Mouse (Mus musculus) kidney, embryonic 15.5 days (tissue): ENCODE measurements around the gene Map10. TPM values are rescaled to one million over a fixed set of nuclear protein-coding genes. Genes with fewer than 3 reads are reported as not detected.

Experiments used
- ATAC-seq: fragments of 200-750 bp; cut with Nextera tagmentation; replicated peaks from 2 replicates; pipeline ENCODE4 v1.8.0; 2017; ENCODE audit warnings: moderate TSS enrichment; ENCODE audit not compliant: low FRiP score
- H3K27ac ChIP-seq: fragments of 300-500 bp; sonication (generic); 2 replicates; pipeline ENCODE4 v1.5.1; 2015; ENCODE audit warnings: mild to moderate bottlenecking, inconsistent platforms
- H3K27me3 ChIP-seq: fragments of 300-500 bp; sonication (generic); 2 replicates; pipeline ENCODE4 v1.6.1; 2015; ENCODE audit warnings: inconsistent platforms
- H3K36me3 ChIP-seq: fragments of 300-500 bp; sonication (generic); 2 replicates; pipeline ENCODE4 v1.6.1; 2015; ENCODE audit warnings: inconsistent platforms
- H3K4me1 ChIP-seq: fragments of 300-500 bp; sonication (generic); 2 replicates; pipeline ENCODE4 v1.6.1; 2015; ENCODE audit warnings: inconsistent platforms
- H3K4me2 ChIP-seq: fragments of 300-500 bp; sonication (generic); 2 replicates; pipeline ENCODE4 v1.6.1; 2015; ENCODE audit warnings: moderate library complexity, mild to moderate bottlenecking, inconsistent platforms
- H3K4me3 ChIP-seq: fragments of 300-500 bp; sonication (generic); replicated peaks from 2 replicates; pipeline ENCODE4 v1.5.1; 2015; ENCODE audit warnings: mild to moderate bottlenecking, inconsistent platforms
- H3K9ac ChIP-seq: fragments of 300-500 bp; sonication (generic); 2 replicates; pipeline ENCODE4 v1.6.1; 2015; ENCODE audit warnings: mild to moderate bottlenecking, inconsistent platforms
- H3K9me3 ChIP-seq: fragments of 300-500 bp; sonication (generic); replicated peaks from 2 replicates; pipeline ENCODE4 v1.6.1; 2016; ENCODE audit warnings: inconsistent platforms
- WGBS: fragments of 180-500 bp; shearing (Covaris S2); methylation state at CpG from one replicate; pipeline ENCODE4 v1.1.7; 2015; ENCODE audit warnings: mixed read lengths; 5-methylcytosine and 5-hydroxymethylcytosine counted together
- polyA plus RNA-seq: library from polyadenylated mRNA; unstranded; fragments of >200 nt; fragmentation: Nextera tagmentation; extraction: Ambion mirVana; gene quantifications from 2 replicates; pipeline ENCODE4 v1.2.1, GENCODE M21; 2015

The Map10 gene
- polyA plus RNA-seq, 1 experiment from 2014 or later, result 7.1 TPM

- no peaks in the 10 kb centered on the region for H3K36me3 ChIP-seq
- H3K4me2 ChIP-seq, result no peak overlapping the region
- no peak overlapping the region for H3K9ac ChIP-seq
- no peak overlapping the region for H3K4me3 ChIP-seq
- no peaks in the 10 kb centered on the region for H3K27me3 ChIP-seq
- no peak for ATAC-seq
- 82% methylated on average over 6 of the region's 6 CpGs for WGBS
- peaks cover 6% of the 10 kb centered on the region for H3K4me1 ChIP-seq
- H3K27ac ChIP-seq, result no peak overlapping the region
- no peaks in the 10 kb centered on the region for H3K9me3 ChIP-seq
Observed at GRCm38 (mm10) chr8:125695951-125696350, 26.3 kb downstream of the Map10 start.

DNA sequence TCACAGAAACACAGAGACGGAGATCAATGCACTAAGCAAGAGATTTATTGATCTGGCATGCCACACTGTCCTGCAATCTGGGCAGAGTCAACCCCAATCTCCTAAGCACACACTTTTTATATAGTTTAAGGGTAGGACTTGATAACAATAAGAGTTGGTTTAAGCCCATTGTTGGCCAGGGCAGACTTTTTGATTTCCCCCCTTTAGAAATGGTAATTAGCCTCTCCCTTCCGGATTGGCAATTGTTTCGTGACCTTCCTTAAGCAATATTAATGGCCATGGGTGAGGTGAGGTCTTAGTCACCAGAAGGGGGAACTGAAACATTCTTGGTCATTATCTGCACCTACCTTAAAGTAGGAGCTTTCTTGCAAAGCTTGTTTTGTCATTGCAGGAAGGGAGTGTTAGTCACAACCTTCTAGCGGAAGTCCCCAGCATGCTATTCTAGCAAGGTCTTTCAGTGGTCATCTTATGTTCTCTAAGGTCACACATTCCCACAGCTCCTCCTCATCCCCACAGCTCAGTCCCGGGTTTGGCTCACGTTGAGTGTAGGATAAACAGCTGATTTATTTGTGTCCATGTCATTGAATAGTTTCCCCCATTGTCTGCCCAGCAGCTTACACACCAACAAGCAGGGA is 29.9 kb downstream of the Map10 start:
- H3K36me3 ChIP-seq, result no peaks in the 10 kb centered on the region
- no peaks in the 10 kb centered on the region for H3K9me3 ChIP-seq
- no peak for ATAC-seq
- H3K4me2 ChIP-seq, result no peak overlapping the region
- no peak overlapping the region for H3K9ac ChIP-seq
- no peak overlapping the region for H3K4me3 ChIP-seq
- no peak overlapping the region for H3K27ac ChIP-seq
- H3K27me3 ChIP-seq, result no peaks in the 10 kb centered on the region
- peaks cover 13% of the 10 kb centered on the region for H3K4me1 ChIP-seq
- WGBS, result 76% methylated on average over 6 of the region's 6 CpGs

GRCm38 (mm10) chr8:125700407-125700806 is 30.8 kb downstream of the Map10 start:
- Histone ChIP-seq H3K27ac (no peak overlapping the region), H3K4me3 (no peak overlapping the region), H3K27me3 (no peaks in the 10 kb centered on the region), H3K36me3 (no peaks in the 10 kb centered on the region), H3K9me3 (no peaks in the 10 kb centered on the region), H3K4me1 (peaks cover 13% of the 10 kb centered on the region), H3K9ac (no peak overlapping the region), H3K4me2 (no peak overlapping the region)
- no peak for ATAC-seq
- 71% methylated on average over 7 of the region's 7 CpGs for WGBS

- H3K4me1 ChIP-seq, result peaks cover 13% of the 10 kb centered on the region
- H3K4me3 ChIP-seq, result no peak overlapping the region
- no peak overlapping the region for H3K27ac ChIP-seq
- WGBS, result 44% methylated on average over 15 of the region's 15 CpGs
- ATAC-seq, result 0 out of 2 replicates have a peak, but pooled peaks have one; percentile 36
- no peaks in the 10 kb centered on the region for H3K9me3 ChIP-seq
- no peak overlapping the region for H3K9ac ChIP-seq
- no peaks in the 10 kb centered on the region for H3K27me3 ChIP-seq
- H3K4me2 ChIP-seq, result no peak overlapping the region
- no peaks in the 10 kb centered on the region for H3K36me3 ChIP-seq
Observed at GRCm38 (mm10) chr8:125702868-125703473, 33.4 kb downstream of the Map10 start.

GRCm38 (mm10) chr8:125704434-125704833 is 34.8 kb downstream of the Map10 start:
- H3K4me2 ChIP-seq, result no peak overlapping the region
- no peaks in the 10 kb centered on the region for H3K27me3 ChIP-seq
- no peaks in the 10 kb centered on the region for H3K9me3 ChIP-seq
- H3K9ac ChIP-seq, result no peak overlapping the region
- 91% methylated on average over 6 of the region's 6 CpGs for WGBS
- no peak overlapping the region for H3K4me3 ChIP-seq
- peaks cover 13% of the 10 kb centered on the region for H3K4me1 ChIP-seq
- H3K27ac ChIP-seq, result no peak overlapping the region
- H3K36me3 ChIP-seq, result no peaks in the 10 kb centered on the region
- no peak for ATAC-seq

DNA sequence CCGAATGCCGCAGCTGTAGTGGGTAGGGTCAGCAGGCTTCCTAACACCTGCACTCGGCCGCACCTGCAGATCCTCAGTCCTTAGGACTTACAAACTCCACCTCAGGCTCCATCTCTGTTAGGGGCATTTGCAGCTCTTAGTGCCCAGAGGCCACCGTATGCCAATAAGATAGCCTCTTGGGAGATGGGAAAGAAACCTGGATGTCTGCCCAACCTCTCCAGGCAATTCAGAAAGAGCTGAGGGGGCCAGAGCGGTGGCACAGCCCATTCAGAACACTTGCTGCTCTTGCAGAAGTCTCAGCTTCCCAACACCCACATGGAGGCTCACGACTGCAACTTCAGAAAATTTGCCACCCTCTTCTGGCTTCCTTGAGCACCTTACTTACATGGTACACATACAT is 36.2 kb downstream of the Map10 start:
- WGBS, result 94% methylated on average over 7 of the region's 7 CpGs
- H3K4me1 ChIP-seq, result peaks cover 13% of the 10 kb centered on the region

GRCm38 (mm10) chr8:125709171-125709570 is 39.6 kb downstream of the Map10 start:
- Histone ChIP-seq H3K27ac (no peak overlapping the region), H3K9ac (no peak overlapping the region), H3K27me3 (no peaks in the 10 kb centered on the region), H3K4me1 (no peaks in the 10 kb centered on the region), H3K4me2 (no peak overlapping the region), H3K9me3 (no peaks in the 10 kb centered on the region), H3K4me3 (no peak overlapping the region), H3K36me3 (no peaks in the 10 kb centered on the region)
- no peak for ATAC-seq
- 79% methylated on average over 5 of the region's 5 CpGs for WGBS

More for the DNA sequence above, 36.2 kb downstream of the Map10 start:
- Histone ChIP-seq H3K27me3 (no peaks in the 10 kb centered on the region), H3K27ac (no peak overlapping the region), H3K4me3 (no peak overlapping the region), H3K9ac (no peak overlapping the region), H3K36me3 (no peaks in the 10 kb centered on the region), H3K4me2 (no peak overlapping the region), H3K9me3 (no peaks in the 10 kb centered on the region)
- ATAC-seq, result no peak

- Histone ChIP-seq H3K9me3 (no peaks in the 10 kb centered on the region), H3K27ac (no peak overlapping the region), H3K4me1 (peaks cover 6% of the 10 kb centered on the region; the same call in 1 of the 2 replicates), H3K4me3 (no peak overlapping the region), H3K4me2 (no peak overlapping the region), H3K27me3 (no peaks in the 10 kb centered on the region), H3K9ac (no peak overlapping the region), H3K36me3 (no peaks in the 10 kb centered on the region)
- WGBS, result 90% methylated on average over 5 of the region's 5 CpGs
- no peak for ATAC-seq
Observed at GRCm38 (mm10) chr8:125711514-125711913, 41.9 kb downstream of the Map10 start.

DNA sequence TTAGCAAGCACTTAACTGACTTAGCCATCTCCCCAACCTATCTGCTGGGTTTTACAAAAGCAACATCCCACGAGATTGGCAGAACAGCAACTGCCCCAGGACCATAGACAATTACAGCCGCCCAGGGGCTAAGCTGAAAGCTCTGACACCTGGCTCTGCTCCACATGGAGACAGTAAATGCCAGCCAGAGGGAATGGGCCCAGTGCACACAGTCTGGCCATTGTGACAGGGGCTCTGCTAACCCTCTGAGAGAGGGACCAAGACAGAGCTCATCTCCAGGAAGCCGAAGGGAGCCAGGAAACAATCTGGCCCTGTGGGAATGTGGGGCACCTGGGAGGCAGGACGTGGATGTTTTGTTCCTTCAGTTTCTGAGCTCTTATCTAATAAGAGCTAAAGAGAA is 46.6 kb downstream of the Map10 start:
- Histone ChIP-seq H3K4me1 (peaks cover 23% of the 10 kb centered on the region), H3K4me3 (no peak overlapping the region), H3K9me3 (no peaks in the 10 kb centered on the region), H3K27me3 (no peaks in the 10 kb centered on the region), H3K9ac (no peak overlapping the region), H3K27ac (0 out of 2 replicates have a peak overlapping the region, but pooled peaks have one; percentile 5), H3K36me3 (no peaks in the 10 kb centered on the region), H3K4me2 (no peak overlapping the region)
- WGBS, result 37% methylated on average over 4 of the region's 4 CpGs
- ATAC-seq, result no peak

DNA sequence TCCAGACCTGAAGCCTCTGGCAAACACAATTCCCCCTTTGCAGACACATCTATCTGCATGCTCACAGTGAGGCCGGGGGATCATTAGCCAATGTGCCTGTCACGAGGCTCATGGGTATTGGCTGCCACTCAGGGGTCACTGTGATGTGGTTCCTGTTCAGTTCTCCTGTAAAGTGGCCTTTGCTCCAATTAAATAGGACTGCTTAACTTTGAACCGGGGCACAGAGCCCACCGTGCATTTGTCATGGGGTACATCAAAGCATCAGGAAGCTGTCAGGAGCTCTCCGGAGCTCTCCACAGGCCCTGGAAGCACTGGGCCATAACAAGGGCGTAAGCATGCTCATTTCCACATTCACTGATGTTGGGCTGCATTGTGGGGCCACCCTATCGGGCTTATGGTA is 47.0 kb downstream of the Map10 start:
- no peaks in the 10 kb centered on the region for H3K36me3 ChIP-seq
- H3K27me3 ChIP-seq, result no peaks in the 10 kb centered on the region
- ATAC-seq, result no peak
- no peak overlapping the region for H3K4me3 ChIP-seq
- H3K9ac ChIP-seq, result no peak overlapping the region
- H3K4me1 ChIP-seq, result peaks cover 23% of the 10 kb centered on the region
- WGBS, result 14% methylated on average over 7 of the region's 7 CpGs
- no peak overlapping the region for H3K4me2 ChIP-seq
- no peaks in the 10 kb centered on the region for H3K9me3 ChIP-seq
- H3K27ac ChIP-seq, result 0 out of 2 replicates have a peak overlapping the region, but pooled peaks have one; percentile 5

- ATAC-seq, result no peak
- no peak overlapping the region for H3K9ac ChIP-seq
- no peak overlapping the region for H3K4me3 ChIP-seq
- no peaks in the 10 kb centered on the region for H3K27me3 ChIP-seq
- H3K27ac ChIP-seq, result no peak overlapping the region
- 74% methylated on average over 4 of the region's 4 CpGs for WGBS
- H3K4me1 ChIP-seq, result peaks cover 37% of the 10 kb centered on the region
- H3K4me2 ChIP-seq, result no peak overlapping the region
- H3K36me3 ChIP-seq, result no peaks in the 10 kb centered on the region
- H3K9me3 ChIP-seq, result no peaks in the 10 kb centered on the region
Observed at GRCm38 (mm10) chr8:125718914-125719313, 49.3 kb downstream of the Map10 start.

- Histone ChIP-seq H3K9me3 (no peaks in the 10 kb centered on the region), H3K27me3 (no peaks in the 10 kb centered on the region), H3K27ac (no peak overlapping the region), H3K36me3 (no peaks in the 10 kb centered on the region), H3K9ac (no peak overlapping the region), H3K4me2 (no peak overlapping the region), H3K4me1 (peaks cover 27% of the 10 kb centered on the region), H3K4me3 (no peak overlapping the region)
- no peak for ATAC-seq
- WGBS, result 61% methylated on average over 7 of the region's 7 CpGs
Observed at GRCm38 (mm10) chr8:125722675-125723074, 53.1 kb downstream of the Map10 start.
